Mouse (Mus musculus): Measurements from ENCODE around the gene Pter.

Pter gene

GRCm38 (mm10) chr2:12923804-12924591, at the start of gene Pter:
Pter (plus strand) TSS chr2:12924041.
- peak; percentile 44 to 53 for DNase-seq

GRCm38 (mm10) chr2:12874232-12874631, 49.6 kb upstream of the Pter start:
- DNase-seq: no peak

- DNase-seq: no peak
Observed at GRCm38 (mm10) chr2:12879492-12879891, 44.3 kb upstream of the Pter start.

- no peak for DNase-seq
Observed at GRCm38 (mm10) chr2:12881009-12881408, 42.8 kb upstream of the Pter start.

- no peak for DNase-seq
Observed at GRCm38 (mm10) chr2:12883276-12883914, 40.4 kb upstream of the Pter start.

- no peak for DNase-seq
Observed at GRCm38 (mm10) chr2:12887015-12887414, 36.8 kb upstream of the Pter start.

- no peak for DNase-seq
Observed at GRCm38 (mm10) chr2:12905786-12906185, 18.1 kb upstream of the Pter start.

- no peak for DNase-seq
Observed at GRCm38 (mm10) chr2:12925643-12926042, 1.8 kb downstream of the Pter start.

GRCm38 (mm10) chr2:12930338-12930737, 6.5 kb downstream of the Pter start:
- DNase-seq: no peak

- DNase-seq: no peak
Observed at GRCm38 (mm10) chr2:12933905-12934304, 10.1 kb downstream of the Pter start.

- DNase-seq: no peak
Observed at GRCm38 (mm10) chr2:12935286-12935685, 11.4 kb downstream of the Pter start.

- DNase-seq: no peak
Observed at GRCm38 (mm10) chr2:12937461-12938217, 13.8 kb downstream of the Pter start.

- DNase-seq: no peak
Observed at GRCm38 (mm10) chr2:12938641-12939040, 14.8 kb downstream of the Pter start.

- no peak for DNase-seq
Observed at GRCm38 (mm10) chr2:12956703-12957424, 33.0 kb downstream of the Pter start.

GRCm38 (mm10) chr2:12970049-12970724, 46.3 kb downstream of the Pter start:
- DNase-seq: no peak

- no peak for DNase-seq
Observed at GRCm38 (mm10) chr2:12973752-12974151, 49.9 kb downstream of the Pter start.

- DNase-seq: no peak
Observed at GRCm38 (mm10) chr2:12977367-12977766, 53.5 kb downstream of the Pter start.

- DNase-seq: no peak
Observed at GRCm38 (mm10) chr2:12978771-12979170, 54.9 kb downstream of the Pter start.

- no peak for DNase-seq
Observed at GRCm38 (mm10) chr2:12984901-12985732, 61.3 kb downstream of the Pter start.

- no peak for DNase-seq
Observed at GRCm38 (mm10) chr2:13000026-13000425, 76.2 kb downstream of the Pter start.

- DNase-seq: no peak
Observed at GRCm38 (mm10) chr2:13008433-13008832, 84.6 kb downstream of the Pter start.
